Mouse (Mus musculus): Measurements from ENCODE around the gene Hivep3.

Hivep3 gene

GRCm38 (mm10) chr4:119972375-119972774, 238.8 kb downstream of the Hivep3 start:
- DNase-seq (ENCODE audit: extremely low spot score, low read depth, low spot score) = no peak

DNA sequence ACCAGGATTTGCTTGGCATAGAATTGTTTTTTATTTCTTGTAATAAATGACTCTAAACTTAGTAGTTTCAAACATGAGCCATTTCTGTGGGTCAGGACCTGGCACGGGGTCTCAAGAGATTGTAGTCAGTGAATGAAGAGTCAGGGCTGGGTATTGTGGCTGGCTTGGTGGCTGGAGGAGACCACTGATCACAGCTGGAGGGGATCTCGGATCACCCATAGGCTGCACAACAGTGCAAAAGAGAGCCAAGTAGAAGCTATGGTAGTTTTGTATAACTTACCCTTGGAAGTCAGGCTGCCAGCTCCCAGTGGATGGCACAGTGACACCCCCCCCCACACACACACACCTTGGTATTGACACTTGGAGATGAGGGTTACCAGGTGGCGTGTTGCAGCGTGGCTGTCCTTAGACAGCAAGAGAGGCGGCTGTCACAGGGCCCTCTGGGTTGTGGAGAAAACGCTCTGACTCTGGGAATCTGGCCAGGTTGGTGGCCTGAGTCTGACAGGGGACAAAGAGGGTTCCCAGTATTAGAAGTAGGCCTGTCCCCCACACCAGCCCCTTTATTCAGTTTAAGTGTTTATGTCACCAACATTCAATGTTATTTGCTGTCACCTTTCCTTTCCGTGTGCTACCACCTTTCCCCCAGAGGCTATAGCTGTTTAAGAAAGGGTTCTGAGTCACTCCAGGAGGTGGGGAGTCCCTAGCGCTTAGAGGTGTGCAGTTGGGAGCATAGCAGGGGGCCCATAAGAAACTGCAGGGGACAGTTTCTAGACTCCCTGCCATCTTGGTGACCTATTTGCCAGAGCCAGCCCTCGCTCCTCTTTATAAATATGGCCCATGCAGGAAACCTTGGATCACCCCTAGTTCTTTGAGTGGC, 240.4 kb downstream of the Hivep3 start:
- DNase-seq (ENCODE audit: extremely low spot score, low read depth, low spot score) = no peak

GRCm38 (mm10) chr4:119975242-119975641, 241.7 kb downstream of the Hivep3 start:
- DNase-seq (ENCODE audit: extremely low spot score, low read depth, low spot score) = no peak

DNA sequence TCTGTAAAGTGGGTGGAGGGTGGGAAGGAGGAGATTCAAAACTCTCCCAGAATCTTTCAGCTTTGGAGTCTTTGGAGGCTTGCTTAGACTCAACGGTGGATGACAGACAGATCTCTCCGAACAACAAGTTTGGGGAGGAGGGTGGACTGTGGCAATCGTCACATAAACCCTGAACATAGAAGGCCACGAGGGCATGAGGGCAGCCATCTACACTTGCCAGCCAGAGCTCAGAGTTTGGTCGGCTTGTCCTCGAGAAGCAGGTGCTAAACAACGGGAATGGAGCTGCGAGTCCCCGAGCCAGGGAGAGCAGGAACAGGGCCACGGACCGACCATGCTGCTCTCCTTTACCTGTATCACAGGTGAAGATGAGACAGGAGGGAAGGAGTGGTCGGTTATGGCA, 242.2 kb downstream of the Hivep3 start:
- DNase-seq (ENCODE audit: extremely low spot score, low read depth, low spot score) = no peak

DNA sequence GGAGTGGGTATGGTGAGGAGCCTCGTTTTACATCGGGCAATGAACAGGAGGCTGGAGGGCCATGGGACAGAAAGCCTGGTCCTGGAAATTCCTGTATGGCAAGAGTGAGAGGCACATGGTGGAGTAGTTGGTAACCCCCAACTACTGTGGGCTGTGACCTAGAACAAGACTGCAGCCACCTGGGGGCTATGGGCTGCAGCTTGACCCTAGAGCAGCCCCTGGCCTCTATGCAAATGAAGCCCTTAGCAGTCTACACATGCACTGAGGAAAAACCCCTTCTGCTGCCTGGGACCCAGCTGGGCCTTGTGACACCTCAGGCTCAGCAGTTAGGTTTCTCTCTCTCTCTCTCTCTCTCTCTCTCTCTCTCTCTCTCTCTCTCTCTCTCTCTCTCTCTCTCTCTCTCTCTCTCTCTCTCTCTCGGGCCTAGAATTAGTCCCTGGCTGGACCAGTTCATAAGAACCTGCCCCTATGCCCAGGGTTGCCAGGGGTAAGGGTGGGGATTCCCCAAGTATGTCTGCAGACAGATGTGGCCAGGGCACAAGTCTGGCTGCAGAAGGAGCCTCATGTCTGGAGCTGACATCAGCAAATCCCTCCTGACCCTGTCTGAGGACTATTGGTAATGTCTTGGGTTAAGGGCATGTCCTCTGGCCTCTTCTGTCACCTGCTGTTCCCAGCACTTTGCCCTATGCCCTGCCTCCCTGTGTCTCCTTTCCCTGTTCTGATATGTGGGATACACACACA, 243.0 kb downstream of the Hivep3 start:
- DNase-seq (ENCODE audit: extremely low spot score, low read depth, low spot score) = no peak

DNA sequence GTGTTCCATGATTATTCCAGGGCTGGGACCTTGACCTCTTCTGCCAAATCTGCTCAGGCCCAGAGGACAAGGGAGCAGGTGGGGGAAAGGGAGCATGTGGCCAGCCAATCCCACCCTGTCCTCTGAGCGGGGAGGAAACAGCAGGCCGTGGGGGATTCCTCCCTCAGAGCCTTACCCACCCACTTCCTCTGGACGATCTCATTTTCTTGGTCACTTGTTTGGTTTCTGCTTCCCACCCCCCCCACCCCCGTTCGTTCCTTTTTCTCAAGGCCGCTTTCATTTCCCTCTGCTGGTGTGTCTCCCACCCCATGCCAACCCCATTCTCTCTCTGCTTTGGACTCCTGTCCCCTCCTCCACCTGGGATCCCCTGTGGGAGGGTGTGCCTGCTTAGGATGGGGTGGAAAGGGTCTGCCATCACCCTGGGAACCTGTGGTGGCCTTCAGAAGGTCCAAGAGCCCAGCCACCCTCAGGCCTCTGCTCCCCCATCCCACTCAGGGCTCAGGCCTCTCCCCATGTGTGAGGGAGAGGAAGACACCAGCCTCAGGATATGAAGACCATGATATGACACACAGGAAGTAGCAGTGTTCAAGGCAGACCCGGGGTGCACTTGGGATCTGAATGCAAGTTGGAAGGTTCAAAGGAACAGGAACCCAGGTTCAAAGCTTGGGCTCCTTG, 244.4 kb downstream of the Hivep3 start:
- no peak for DNase-seq (ENCODE audit: extremely low spot score, low read depth, low spot score)

DNA sequence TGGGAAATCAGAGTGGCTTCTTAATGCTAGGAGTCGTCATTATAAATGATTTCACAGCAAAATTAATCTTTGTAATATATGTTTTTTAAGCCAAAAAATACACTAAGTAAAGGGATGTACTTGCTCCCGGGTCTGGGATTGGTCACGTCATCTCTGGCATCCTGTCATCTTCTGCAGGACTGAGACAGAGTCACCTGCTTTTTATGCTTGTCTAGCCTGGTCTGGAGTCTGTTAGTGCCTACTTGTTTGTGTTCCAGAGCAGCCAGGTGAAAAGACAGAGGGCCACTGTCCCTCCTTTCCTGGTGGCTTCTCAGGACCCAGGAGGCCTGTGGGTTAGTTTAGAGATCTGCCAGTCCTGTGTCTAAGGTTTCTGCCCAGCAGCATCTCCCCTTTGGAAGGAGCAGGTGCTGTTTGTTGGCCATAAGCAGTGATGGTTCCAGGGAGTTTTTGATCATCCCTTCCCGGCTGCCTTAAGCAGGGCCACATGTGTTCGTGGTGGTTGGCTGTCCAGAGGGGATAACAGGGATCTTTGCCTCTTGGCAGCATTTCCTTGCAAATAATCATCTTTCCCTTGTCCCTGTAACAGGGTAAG, 245.8 kb downstream of the Hivep3 start:
- no peak for DNase-seq (ENCODE audit: extremely low spot score, low read depth, low spot score)

DNA sequence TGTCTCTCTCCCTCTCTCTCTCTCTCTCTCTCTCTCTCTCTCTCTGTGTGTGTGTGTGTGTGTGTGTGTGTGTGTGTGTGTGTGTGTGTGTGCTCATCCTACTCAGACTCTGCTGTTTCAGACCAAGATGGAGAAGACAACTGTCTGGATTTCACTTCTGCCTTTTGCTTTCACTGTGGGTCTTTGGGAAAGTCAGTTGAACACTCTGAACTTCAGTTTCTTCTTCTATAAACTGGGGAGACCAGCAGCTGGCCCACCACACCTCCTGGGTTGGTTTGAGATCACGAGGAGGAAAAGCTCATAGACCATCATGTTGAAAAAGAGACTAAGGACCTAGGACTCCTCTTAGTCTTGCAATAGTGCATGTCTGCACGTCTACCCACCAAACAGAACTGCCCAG, 246.3 kb downstream of the Hivep3 start:
- no peak for DNase-seq (ENCODE audit: extremely low spot score, low read depth, low spot score)

GRCm38 (mm10) chr4:119981047-119981720, 247.6 kb downstream of the Hivep3 start:
- DNase-seq (ENCODE audit: extremely low spot score, low read depth, low spot score) = no peak

- no peak for DNase-seq (ENCODE audit: extremely low spot score, low read depth, low spot score)
Observed at GRCm38 (mm10) chr4:119986065-119986464, 252.5 kb downstream of the Hivep3 start.

GRCm38 (mm10) chr4:119986580-119987291, 253.2 kb downstream of the Hivep3 start:
- DNase-seq (ENCODE audit: extremely low spot score, low read depth, low spot score) = no peak

- DNase-seq (ENCODE audit: extremely low spot score, low read depth, low spot score) = no peak
Observed at GRCm38 (mm10) chr4:119987376-119988087, 253.9 kb downstream of the Hivep3 start.

DNA sequence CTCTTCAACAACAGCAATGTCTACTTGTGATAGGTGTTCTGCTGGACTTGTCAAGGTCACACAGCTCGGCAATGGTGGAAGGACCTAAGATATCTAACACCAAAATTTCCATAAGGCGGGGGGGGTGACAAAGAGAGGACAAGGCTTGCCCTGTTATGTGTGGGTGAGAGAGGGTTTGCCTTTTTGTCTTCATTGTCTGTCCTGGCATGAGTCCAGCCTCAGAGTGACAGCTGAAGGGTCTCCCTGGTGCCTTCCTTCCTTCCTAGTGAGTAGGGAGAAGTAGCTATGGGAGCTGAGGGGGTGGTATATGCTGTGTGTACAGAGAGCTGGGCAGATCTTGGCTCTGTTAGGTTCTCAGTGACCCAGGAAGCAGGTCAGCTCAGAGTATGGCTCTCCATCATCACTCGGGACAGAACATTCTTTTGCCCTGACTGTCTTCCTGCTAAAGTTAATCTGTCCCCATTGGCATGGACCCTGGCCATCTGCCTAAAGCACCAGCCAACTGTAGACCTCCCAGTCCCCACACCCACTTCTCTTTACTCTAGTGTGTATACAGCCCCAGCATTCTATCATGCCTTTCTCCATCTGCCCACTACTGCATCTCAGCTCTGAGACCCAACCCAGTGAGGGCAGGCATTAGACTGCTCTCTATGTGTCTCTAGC, 255.6 kb downstream of the Hivep3 start:
- DNase-seq (ENCODE audit: extremely low spot score, low read depth, low spot score) = no peak

GRCm38 (mm10) chr4:119990346-119990745, 256.8 kb downstream of the Hivep3 start:
- no peak for DNase-seq (ENCODE audit: extremely low spot score, low read depth, low spot score)

GRCm38 (mm10) chr4:119990841-119991240, 257.3 kb downstream of the Hivep3 start:
- no peak for DNase-seq (ENCODE audit: extremely low spot score, low read depth, low spot score)

DNA sequence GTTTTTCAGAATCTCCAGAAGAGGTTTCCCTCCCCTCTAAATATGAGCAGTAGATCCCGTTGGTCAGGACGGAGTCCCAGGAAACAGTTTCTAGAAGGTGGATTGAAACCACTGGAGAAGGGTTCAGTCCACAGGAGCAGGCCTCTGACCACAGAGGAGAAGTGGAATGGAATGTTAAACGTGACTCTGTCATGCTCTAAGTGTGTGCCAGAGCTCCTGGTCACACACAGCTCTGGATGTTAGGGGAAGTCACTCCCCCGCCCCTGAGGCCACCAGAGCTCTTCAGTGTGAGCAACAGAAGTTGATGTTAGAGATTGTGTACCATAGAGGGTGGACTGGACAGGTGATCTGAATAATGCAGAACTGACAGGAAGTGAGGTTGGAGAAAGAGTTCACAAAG, 258.2 kb downstream of the Hivep3 start:
- DNase-seq (ENCODE audit: extremely low spot score, low read depth, low spot score) = no peak

GRCm38 (mm10) chr4:119996377-119996776, 262.8 kb downstream of the Hivep3 start:
- no peak for DNase-seq (ENCODE audit: extremely low spot score, low read depth, low spot score)

DNA sequence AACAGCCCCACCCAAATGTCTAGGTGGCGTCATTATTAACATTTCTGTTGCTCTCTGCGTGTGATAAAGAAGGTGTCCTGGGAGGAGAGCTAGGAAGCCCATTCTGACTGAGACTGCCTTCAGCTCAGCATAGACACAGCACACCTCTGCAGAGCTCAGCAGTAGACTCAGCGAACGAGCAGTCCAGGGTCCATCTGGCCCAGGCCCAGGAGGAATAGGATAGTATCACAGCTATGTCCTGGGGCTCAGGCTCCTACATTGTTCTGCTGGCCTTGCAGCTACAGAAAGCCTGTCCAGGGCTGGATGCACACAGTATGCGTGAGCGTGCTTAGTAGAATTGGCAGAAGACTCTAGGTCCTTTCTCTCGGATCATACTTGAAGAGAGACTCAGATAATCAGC, 263.8 kb downstream of the Hivep3 start:
- DNase-seq (ENCODE audit: extremely low spot score, low read depth, low spot score) = no peak

DNA sequence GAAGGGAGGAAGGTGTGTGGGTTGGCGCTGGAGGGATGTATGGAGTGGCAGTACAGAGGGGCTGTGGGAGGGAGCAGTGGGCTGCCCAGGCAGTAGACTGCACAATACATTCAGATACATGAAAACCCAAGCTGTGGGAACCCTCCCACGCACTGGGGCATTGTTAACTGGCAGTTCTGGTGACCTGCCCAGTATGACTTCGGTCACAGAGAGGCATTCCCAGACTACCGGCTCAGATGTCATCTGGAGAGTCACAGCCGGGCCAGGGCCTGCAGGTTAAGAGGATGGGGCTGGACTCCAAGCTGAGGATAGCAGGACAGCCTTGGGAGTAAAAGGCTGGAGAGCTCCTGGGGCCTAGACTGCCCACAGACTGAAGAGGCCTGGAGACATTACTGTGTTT, 265.3 kb downstream of the Hivep3 start:
- DNase-seq (ENCODE audit: extremely low spot score, low read depth, low spot score) = no peak

Data from hindlimb bud, embryonic 11.5 days (tissue).